26 mouse cellular contexts compared by ENCODE assay signal in genomic region chr13:82595566-82595965, GRCm38 (mm10).
"Had no signal": no experiment of that assay in that cellular context is flagged by ENCODE, and none has a peak within 500 bp of the region (broad histone marks: within the 10 kb centered on the region; RNA-seq: fewer than 3 reads in every experiment).

No protein-coding gene starts in this region.

- H3K27me3 ChIP-seq: heart, embryonic 12.5 days; hindbrain, embryonic 12.5 days; intestine, embryonic 15.5 days; limb, embryonic 12.5 days; liver, embryonic 13.5 days; liver, embryonic 15.5 days had no signal

- DNase-seq: forebrain, postnatal 0 days; heart, adult 11 months; heart, adult 2 months; heart, postnatal 10 days; heart, postnatal 4 days; kidney, adult 18-20 months; kidney, adult 8-10 months; kidney, postnatal 10 days; kidney, postnatal 25 days; kidney, postnatal 4 days; liver; liver, embryonic 13.5 days had no signal

- H3K9ac ChIP-seq: forebrain, postnatal 0 days; heart, embryonic 12.5 days; hindbrain, embryonic 12.5 days; hindbrain, embryonic 14.5 days; intestine, embryonic 15.5 days; limb, embryonic 12.5 days; liver, embryonic 13.5 days; liver, embryonic 15.5 days had no signal

- H3K27ac ChIP-seq: heart, adult 2 months; heart, embryonic 10.5 days; hindbrain, embryonic 10.5 days; hindbrain, embryonic 12.5 days; hindbrain, embryonic 14.5 days; intestine, embryonic 15.5 days; layer of hippocampus, adult 2 months; limb, embryonic 10.5 days; limb, embryonic 12.5 days; liver, embryonic 13.5 days; liver, embryonic 15.5 days had no signal

- H3K4me3 ChIP-seq: heart, adult 2 months; heart, embryonic 10.5 days; heart, embryonic 12.5 days; hindbrain, embryonic 10.5 days; hindbrain, embryonic 12.5 days; intestine, embryonic 15.5 days; layer of hippocampus, adult 2 months; limb, embryonic 10.5 days; limb, embryonic 12.5 days; liver, embryonic 13.5 days; liver, embryonic 15.5 days had no signal

- H3K4me1 ChIP-seq: heart, embryonic 10.5 days; heart, embryonic 12.5 days; hindbrain, embryonic 10.5 days; hindbrain, embryonic 12.5 days; intestine, embryonic 15.5 days; limb, embryonic 10.5 days; limb, embryonic 12.5 days; liver, embryonic 13.5 days; liver, embryonic 15.5 days had no signal

- H3K9me3 ChIP-seq: heart, embryonic 10.5 days; heart, embryonic 12.5 days; hindbrain, embryonic 10.5 days; hindbrain, embryonic 12.5 days; intestine, embryonic 15.5 days; limb, embryonic 10.5 days; limb, embryonic 12.5 days; liver, embryonic 13.5 days; liver, embryonic 15.5 days had no signal

- ATAC-seq: forebrain, postnatal 0 days; hindbrain, embryonic 16.5 days; inflammation-experienced regulatory T-cells, adult 6 months; intestine, embryonic 15.5 days; intestine, postnatal 0 days had no signal

- H3K4me2 ChIP-seq: heart, embryonic 12.5 days; hindbrain, embryonic 12.5 days; hindbrain, embryonic 14.5 days; intestine, embryonic 15.5 days; limb, embryonic 12.5 days; liver, embryonic 11.5 days; liver, embryonic 13.5 days; liver, embryonic 15.5 days had no signal

- H3K36me3 ChIP-seq: heart, embryonic 10.5 days; heart, embryonic 12.5 days; hindbrain, embryonic 10.5 days; hindbrain, embryonic 12.5 days; intestine, embryonic 15.5 days; limb, embryonic 10.5 days; limb, embryonic 12.5 days; liver, embryonic 13.5 days; liver, embryonic 15.5 days had no signal
